Mouse (Mus musculus): ENCODE measurements around the gene Fam25c. TPM values are rescaled to one million over a fixed set of nuclear protein-coding genes. Genes with fewer than 3 reads are reported as not detected.

The Fam25c gene
- not detected in 2 replicates for polyA plus RNA-seq (2016; fragmentation: Nextera tagmentation; extraction: Ambion mirVana)

GRCm38 (mm10) chr14:34355301-34355700, at the start of gene Fam25c:
Gene Fam25c (minus strand): TSS chr14:34355433.
- H3K36me3 ChIP-seq = no peaks in the 10 kb centered on the region
- no peaks in the 10 kb centered on the region for H3K9me3 ChIP-seq
- no peak within 1 kb of the TSS for H3K4me3 ChIP-seq
- 70% methylated on average over 6 of the region's 6 CpGs for WGBS
- H3K27me3 ChIP-seq (ENCODE audit: insufficient read depth, poor library complexity, severe bottlenecking) = 0 out of 2 replicates have a peak, but pooled peaks cover 6% of the 10 kb centered on the region
- H3K27ac ChIP-seq = no peak within 1 kb of the TSS
- DNase-seq (ENCODE audit: low spot score) = no peak
- peaks cover 9% of the 10 kb centered on the region for H3K4me1 ChIP-seq

DNA sequence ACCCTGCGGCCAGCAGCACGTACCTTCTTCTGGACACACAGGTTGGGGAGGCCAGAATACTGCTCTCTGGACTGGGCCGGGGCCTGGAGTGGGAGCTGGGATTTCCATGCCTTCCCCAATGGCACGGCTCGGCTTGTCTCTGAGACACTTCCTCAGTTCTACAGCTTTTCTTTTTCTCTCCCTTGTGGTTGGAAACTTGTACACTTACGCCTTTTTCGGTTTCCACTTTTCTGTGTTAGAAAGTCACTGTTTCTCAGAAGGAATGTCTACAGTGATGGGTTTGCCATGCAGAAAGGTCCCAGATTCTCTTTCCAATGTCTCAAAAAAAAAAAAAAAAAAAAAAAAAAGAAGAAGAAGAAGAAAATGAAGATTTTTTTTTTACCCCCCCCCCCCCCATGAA, 48.2 kb upstream of the Fam25c start:
- Histone ChIP-seq H3K36me3 (peaks cover 83% of the 10 kb centered on the region), H3K4me1 (0 out of 2 replicates have a peak, but pooled peaks cover 5% of the 10 kb centered on the region), H3K4me3 (no peak overlapping the region), H3K9me3 (no peaks in the 10 kb centered on the region), H3K27me3 (ENCODE audit: insufficient read depth, poor library complexity, severe bottlenecking) (no peaks in the 10 kb centered on the region), H3K27ac (no peak overlapping the region)
- 95% methylated on average over 7 of the region's 7 CpGs for WGBS
- peak; percentile 66 for DNase-seq (ENCODE audit: low spot score)

- Histone ChIP-seq H3K4me3 (no peak overlapping the region), H3K9me3 (no peaks in the 10 kb centered on the region), H3K36me3 (peaks cover 83% of the 10 kb centered on the region), H3K27me3 (ENCODE audit: insufficient read depth, poor library complexity, severe bottlenecking) (no peaks in the 10 kb centered on the region), H3K27ac (no peak overlapping the region), H3K4me1 (0 out of 2 replicates have a peak, but pooled peaks cover 5% of the 10 kb centered on the region)
- DNase-seq (ENCODE audit: low spot score) = peak; percentile 75
- 87% methylated on average over 8 of the region's 8 CpGs for WGBS
Observed at GRCm38 (mm10) chr14:34402871-34403270, 47.6 kb upstream of the Fam25c start.

DNA sequence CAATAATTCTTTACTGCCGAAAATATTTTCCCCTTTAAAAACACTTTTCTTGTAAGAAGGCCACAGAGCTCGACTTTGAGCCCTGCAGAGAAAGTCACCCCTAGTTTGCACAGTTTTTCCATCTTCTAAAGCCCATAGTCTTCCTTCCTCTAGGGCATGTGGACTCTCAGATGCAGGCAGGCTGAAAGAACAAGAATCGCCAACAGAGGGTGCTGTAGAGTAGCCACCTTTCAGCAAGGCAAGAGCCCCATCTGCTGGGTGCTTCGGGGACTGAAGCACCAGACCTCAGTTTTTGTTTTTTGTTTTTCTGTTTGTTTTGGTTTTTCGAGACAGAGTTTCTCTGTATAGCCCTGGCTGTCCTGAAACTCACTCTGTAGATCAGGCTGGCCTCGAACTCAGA, 45.9 kb upstream of the Fam25c start:
- H3K27ac ChIP-seq = no peak overlapping the region
- no peaks in the 10 kb centered on the region for H3K9me3 ChIP-seq
- H3K36me3 ChIP-seq = peaks cover 74% of the 10 kb centered on the region
- peak; percentile 84 for DNase-seq (ENCODE audit: low spot score)
- H3K27me3 ChIP-seq (ENCODE audit: insufficient read depth, poor library complexity, severe bottlenecking) = no peaks in the 10 kb centered on the region
- 0 out of 2 replicates have a peak, but pooled peaks cover 5% of the 10 kb centered on the region for H3K4me1 ChIP-seq
- WGBS = 55% methylated on average over 6 of the region's 6 CpGs
- no peak overlapping the region for H3K4me3 ChIP-seq

DNA sequence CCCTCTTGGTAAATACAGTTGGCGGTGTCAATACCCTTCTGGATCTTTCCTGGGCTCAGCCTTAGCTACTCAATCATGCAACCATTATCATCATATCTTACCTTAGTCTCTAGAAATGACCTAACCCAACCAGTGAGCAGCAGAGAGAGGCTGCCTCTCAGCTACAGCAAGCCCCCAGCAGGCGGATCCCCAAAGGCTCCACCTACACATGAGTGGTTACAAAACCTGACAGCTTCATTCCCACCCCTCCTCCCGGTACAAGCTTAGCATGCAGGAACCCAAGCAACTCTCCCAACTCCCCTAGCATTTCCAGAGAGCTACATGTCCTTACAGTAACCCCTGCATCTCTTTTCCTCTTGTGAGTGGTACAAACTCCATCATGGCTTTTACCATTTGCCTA, 44.8 kb upstream of the Fam25c start:
- no peaks in the 10 kb centered on the region for H3K9me3 ChIP-seq
- peaks cover 68% of the 10 kb centered on the region for H3K36me3 ChIP-seq
- 0 out of 2 replicates have a peak, but pooled peaks cover 5% of the 10 kb centered on the region for H3K4me1 ChIP-seq
- WGBS = 88% methylated on average over 3 of the region's 3 CpGs
- no peak overlapping the region for H3K27ac ChIP-seq
- H3K4me3 ChIP-seq = no peak overlapping the region
- H3K27me3 ChIP-seq (ENCODE audit: insufficient read depth, poor library complexity, severe bottlenecking) = no peaks in the 10 kb centered on the region
- peak; percentile 64 for DNase-seq (ENCODE audit: low spot score)

DNA sequence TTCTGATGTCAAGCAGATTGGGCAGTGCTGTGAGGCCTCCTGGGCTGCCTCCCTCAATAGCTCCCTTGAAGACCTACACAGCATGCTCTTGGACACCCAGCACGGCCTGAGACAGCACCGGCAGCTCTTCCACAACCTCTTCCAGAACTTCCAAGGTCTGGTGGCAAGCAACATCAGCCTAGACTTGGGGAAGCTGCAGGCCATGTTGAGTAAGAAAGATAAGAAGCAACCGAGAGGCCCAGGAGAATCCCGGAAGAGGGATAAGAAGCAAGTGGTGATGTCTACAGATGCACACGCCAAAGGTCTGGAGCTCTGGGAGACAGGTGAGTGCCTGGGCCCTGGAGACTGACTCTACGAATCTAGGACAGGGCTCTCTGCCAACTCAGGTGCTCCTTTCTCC, 44.1 kb upstream of the Fam25c start:
- Histone ChIP-seq H3K36me3 (peaks cover 61% of the 10 kb centered on the region), H3K27ac (no peak overlapping the region)
- 88% methylated on average over 6 of the region's 6 CpGs for WGBS

GRCm38 (mm10) chr14:34398901-34399300, 43.7 kb upstream of the Fam25c start:
- Histone ChIP-seq H3K9me3 (no peaks in the 10 kb centered on the region), H3K27me3 (ENCODE audit: insufficient read depth, poor library complexity, severe bottlenecking) (no peaks in the 10 kb centered on the region), H3K4me1 (0 out of 2 replicates have a peak, but pooled peaks cover 5% of the 10 kb centered on the region), H3K27ac (no peak overlapping the region), H3K36me3 (peaks cover 59% of the 10 kb centered on the region), H3K4me3 (no peak overlapping the region)
- no peak for DNase-seq (ENCODE audit: low spot score)
- WGBS = 90% methylated on average over 21 of the region's 21 CpGs

More for the DNA sequence above, 44.1 kb upstream of the Fam25c start:
- Histone ChIP-seq H3K9me3 (no peaks in the 10 kb centered on the region), H3K4me3 (no peak overlapping the region), H3K4me1 (0 out of 2 replicates have a peak, but pooled peaks cover 5% of the 10 kb centered on the region), H3K27me3 (ENCODE audit: insufficient read depth, poor library complexity, severe bottlenecking) (no peaks in the 10 kb centered on the region)
- peak; percentile 68 for DNase-seq (ENCODE audit: low spot score)

DNA sequence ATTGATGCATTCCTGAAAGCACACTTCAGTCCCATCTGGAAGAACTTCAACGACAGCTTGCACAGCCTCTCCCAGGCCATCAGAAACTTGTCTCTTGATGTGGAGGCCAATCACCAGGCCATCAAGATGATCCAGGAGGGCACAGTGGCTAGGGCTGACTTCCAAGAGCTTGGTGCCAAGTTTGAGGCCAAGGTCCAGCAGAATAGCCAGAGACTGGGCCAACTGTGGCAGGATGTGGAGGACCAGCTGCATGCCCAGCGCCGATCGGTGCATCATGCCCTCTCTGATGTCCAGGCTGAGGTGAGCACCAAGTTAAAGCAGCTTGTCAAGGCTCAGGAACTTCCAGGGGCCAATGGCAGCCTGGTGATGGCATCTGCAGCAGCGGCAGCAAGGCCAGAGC, 42.6 kb upstream of the Fam25c start:
- H3K4me3 ChIP-seq = no peak overlapping the region
- H3K9me3 ChIP-seq = no peaks in the 10 kb centered on the region
- H3K4me1 ChIP-seq = 0 out of 2 replicates have a peak, but pooled peaks cover 5% of the 10 kb centered on the region
- WGBS = 84% methylated on average over 5 of the region's 5 CpGs
- peaks cover 54% of the 10 kb centered on the region for H3K36me3 ChIP-seq
- H3K27ac ChIP-seq = no peak overlapping the region
- no peaks in the 10 kb centered on the region for H3K27me3 ChIP-seq (ENCODE audit: insufficient read depth, poor library complexity, severe bottlenecking)
- DNase-seq (ENCODE audit: low spot score) = peak; percentile 74

DNA sequence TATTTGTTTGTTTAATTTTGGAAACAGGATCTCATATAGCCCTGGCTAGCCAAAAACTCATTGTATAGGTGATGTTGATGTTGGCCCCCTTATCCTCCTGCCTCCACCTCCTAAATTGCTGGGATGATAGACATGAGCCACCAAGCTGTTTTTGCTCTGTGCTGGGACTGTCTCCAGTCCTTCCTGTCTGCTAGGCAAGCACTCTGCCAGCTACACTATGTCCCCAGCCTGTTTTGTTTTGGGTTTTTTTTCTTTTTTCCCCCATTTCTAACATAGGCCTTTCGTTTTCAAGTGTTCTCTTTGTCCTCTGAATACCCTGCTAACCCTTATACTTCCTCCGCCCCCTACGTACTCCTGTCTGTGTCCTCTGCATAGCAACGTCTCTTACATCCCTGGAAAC, 38.1 kb upstream of the Fam25c start:
- 66% methylated on average over 4 of the region's 4 CpGs for WGBS
- H3K27ac ChIP-seq = no peak overlapping the region
- no peaks in the 10 kb centered on the region for H3K4me1 ChIP-seq

DNA sequence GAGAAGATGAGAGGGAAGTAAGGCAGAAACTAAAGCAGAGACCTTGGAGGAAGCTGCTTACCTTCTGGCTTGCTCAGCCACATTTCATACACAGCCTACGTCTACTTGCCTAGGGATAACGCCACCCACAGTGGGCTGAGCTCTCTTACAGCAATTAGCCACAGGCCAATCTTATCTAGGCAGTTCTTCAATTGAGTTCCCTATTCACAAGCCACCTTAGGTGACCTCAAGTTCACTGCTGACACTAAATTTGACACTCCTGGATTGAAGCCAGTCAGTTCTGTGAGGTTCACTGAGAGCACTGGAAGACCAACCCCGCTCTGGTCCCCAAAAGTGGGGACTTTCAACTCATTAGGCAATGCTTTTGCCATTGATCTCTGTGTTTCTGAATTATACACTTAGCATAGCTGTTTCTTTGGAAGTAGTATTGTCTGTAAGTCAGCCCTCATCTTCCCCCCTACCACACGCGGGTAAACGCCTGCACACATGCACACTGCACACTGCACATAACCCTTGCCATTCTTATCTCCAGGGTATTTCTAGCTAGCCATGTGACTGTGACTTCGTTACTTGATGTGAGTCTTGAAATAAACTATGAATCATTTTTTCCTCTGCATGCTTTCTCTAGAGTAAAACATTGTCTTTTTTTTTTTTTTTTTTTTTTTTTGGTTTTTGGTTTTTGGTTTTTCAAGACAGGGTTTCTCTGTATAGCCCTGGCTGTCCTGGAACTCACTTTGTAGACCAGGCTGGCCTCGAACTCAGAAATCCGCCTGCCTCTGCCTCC, 27.9 kb upstream of the Fam25c start:
- WGBS = 89% methylated on average over 9 of the region's 9 CpGs

More for the DNA sequence above, 38.1 kb upstream of the Fam25c start:
- Histone ChIP-seq H3K36me3 (peaks cover 24% of the 10 kb centered on the region), H3K4me3 (no peak overlapping the region), H3K9me3 (peaks cover 3% of the 10 kb centered on the region; the same call in 1 of the 2 replicates), H3K27me3 (ENCODE audit: insufficient read depth, poor library complexity, severe bottlenecking) (no peaks in the 10 kb centered on the region)
- no peak for DNase-seq (ENCODE audit: low spot score)

GRCm38 (mm10) chr14:34378560-34379331, 23.5 kb upstream of the Fam25c start:
- no peak for DNase-seq (ENCODE audit: low spot score)
- no peaks in the 10 kb centered on the region for H3K9me3 ChIP-seq
- H3K27me3 ChIP-seq (ENCODE audit: insufficient read depth, poor library complexity, severe bottlenecking) = peaks cover 4% of the 10 kb centered on the region; the same call in 1 of the 2 replicates
- peaks cover 46% of the 10 kb centered on the region for H3K4me1 ChIP-seq
- H3K36me3 ChIP-seq = peaks cover 13% of the 10 kb centered on the region; the same call in 1 of the 2 replicates
- peak overlapping the region; percentile 36 for H3K4me3 ChIP-seq
- H3K27ac ChIP-seq = peak overlapping the region; percentile 88
- 36% methylated on average over 11 of the region's 11 CpGs for WGBS

More for the DNA sequence above, 27.9 kb upstream of the Fam25c start:
- Histone ChIP-seq H3K4me1 (peaks cover 12% of the 10 kb centered on the region), H3K4me3 (no peak overlapping the region), H3K36me3 (peaks cover 13% of the 10 kb centered on the region; the same call in 1 of the 2 replicates), H3K27ac (no peak overlapping the region), H3K9me3 (no peaks in the 10 kb centered on the region), H3K27me3 (ENCODE audit: insufficient read depth, poor library complexity, severe bottlenecking) (no peaks in the 10 kb centered on the region)
- no peak for DNase-seq (ENCODE audit: low spot score)

DNA sequence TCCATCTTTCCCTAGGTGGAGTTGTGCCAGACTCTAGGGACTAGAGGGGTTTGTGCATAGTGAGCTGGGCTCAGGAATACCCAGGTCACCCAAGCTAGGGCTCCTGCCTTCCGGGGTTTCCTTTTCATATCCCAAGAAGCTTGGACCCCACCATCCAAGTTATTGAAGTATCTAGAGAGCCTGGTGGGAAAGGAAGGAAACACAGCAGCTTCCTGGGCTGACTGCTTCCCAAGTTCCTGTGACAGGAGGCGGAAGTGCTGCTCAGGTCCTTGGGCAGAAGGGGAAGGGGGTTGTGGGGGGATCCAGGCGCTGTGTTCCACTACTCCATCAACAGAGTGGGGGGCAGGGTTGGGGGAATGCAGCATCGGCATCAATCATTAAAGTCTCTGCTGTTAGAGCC, 21.9 kb upstream of the Fam25c start:
- H3K36me3 ChIP-seq = 0 out of 2 replicates have a peak, but pooled peaks cover 6% of the 10 kb centered on the region
- H3K4me1 ChIP-seq = peaks cover 48% of the 10 kb centered on the region
- 60% methylated on average over 4 of the region's 4 CpGs for WGBS

More for the DNA sequence above, 21.9 kb upstream of the Fam25c start:
- H3K4me3 ChIP-seq = peak overlapping the region; percentile 47
- no peaks in the 10 kb centered on the region for H3K9me3 ChIP-seq
- H3K27me3 ChIP-seq (ENCODE audit: insufficient read depth, poor library complexity, severe bottlenecking) = peaks cover 4% of the 10 kb centered on the region; the same call in 1 of the 2 replicates
- H3K27ac ChIP-seq = peak overlapping the region; percentile 77; the same call in 1 of the 2 replicates
- DNase-seq (ENCODE audit: low spot score) = no peak
